Mouse (Mus musculus) adrenal gland, postnatal 25 days (tissue): ENCODE results near the gene Pfkfb1. TPM values are rescaled to one million over a fixed set of nuclear protein-coding genes. Genes with fewer than 3 reads are reported as not detected.

Source experiments
- DNase-seq: peaks from one replicate; pipeline ENCODE4 v3.0.0; 2021; ENCODE audit warnings: mixed read lengths
- microRNA-seq, 2 experiments: library from miRNA; unstranded; fragments of <30 nt; microRNA quantifications; one replicate each; pipeline ENCODE4 v1.2.0; 2021
- total RNA-seq: library from RNA; stranded (reverse); gene quantifications from 2 replicates; pipeline ENCODE4 v1.2.3, GENCODE M21; 2021

Pfkfb1 gene
- total RNA-seq, 1 experiment from 2014 or later: 13.2 TPM

DNA sequence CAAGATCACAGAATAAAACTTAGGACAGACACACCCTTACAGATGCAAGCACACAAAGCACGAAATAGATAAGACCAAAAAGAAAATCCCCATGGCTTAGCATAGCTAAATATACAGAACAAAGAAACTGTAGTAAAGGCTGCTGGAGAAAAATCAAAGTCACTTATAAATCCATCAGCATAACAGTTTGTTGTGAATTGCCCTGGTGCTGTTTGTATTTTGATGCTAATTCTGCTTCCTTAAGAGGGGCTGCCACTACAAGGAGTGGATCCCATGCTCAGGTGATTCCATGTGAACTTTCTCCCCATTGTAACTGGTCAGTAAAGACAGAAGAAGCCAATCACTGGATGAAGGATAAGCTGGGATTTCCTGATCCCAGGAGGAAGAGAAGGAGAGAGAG, 89.5 kb downstream of the Pfkfb1 start:
- DNase-seq: no peak

Small RNA genes lying within 50 kb of the gene (microRNA-seq; reads per million reads assigned to microRNA genes)
- gene Mir3620: 0 reads per million in 2 experiments

Other genes starting within 250 kb of the Pfkfb1 start
- gene Tmem29, start 129.1 kb upstream of the Pfkfb1 start, total RNA-seq: 27.3 and 28.6 TPM in 2 replicates
- 31.0 and 35.7 TPM in 2 replicates for gene Alas2, start 40.9 kb upstream of the Pfkfb1 start, total RNA-seq
- gene Apex2, start 1.6 kb downstream of the Pfkfb1 start, total RNA-seq: 18.6 and 20.4 TPM in 2 replicates
- gene Tro, start 69.4 kb downstream of the Pfkfb1 start, total RNA-seq: 8.2 and 10.2 TPM in 2 replicates
- gene Maged2, start 226.1 kb downstream of the Pfkfb1 start, total RNA-seq: 100 and 126 TPM in 2 replicates